Mouse (Mus musculus) neural tube, embryonic 11.5 days (tissue): ENCODE measurements around the gene Ankrd42. TPM values are rescaled to one million over a fixed set of nuclear protein-coding genes. Genes with fewer than 3 reads are reported as not detected.

Source experiments
- ATAC-seq: fragments of 200-750 bp; cut with Nextera tagmentation; 2 replicates; pipeline ENCODE4 v1.8.0; 2017; ENCODE audit warnings: moderate number of reproducible peaks, mild to moderate bottlenecking, moderate TSS enrichment, moderate library complexity; ENCODE audit not compliant: insufficient read depth, low FRiP score, low TSS enrichment
- DNase-seq: peaks from one replicate; pipeline ENCODE4 v3.0.0-alpha.2; 2015; ENCODE audit warnings: low spot score
- H3K27ac ChIP-seq: fragments of 300-500 bp; sonication (generic); 2 replicates; pipeline ENCODE4 v1.5.1; 2014; ENCODE audit warnings: low read depth, mild to moderate bottlenecking, low read length
- H3K27me3 ChIP-seq: fragments of 300-500 bp; sonication (generic); 2 replicates; pipeline ENCODE4 v1.6.1; 2014; ENCODE audit warnings: mild to moderate bottlenecking, low read length, mixed read lengths; ENCODE audit not compliant: control insufficient read depth, insufficient read depth
- H3K36me3 ChIP-seq: fragments of 300-500 bp; sonication (generic); 2 replicates; pipeline ENCODE4 v1.6.1; 2014; ENCODE audit warnings: mild to moderate bottlenecking, low read length, moderate library complexity, mixed read lengths; ENCODE audit not compliant: control insufficient read depth, insufficient read depth
- H3K4me1 ChIP-seq: fragments of 300-500 bp; sonication (generic); 2 replicates; pipeline ENCODE4 v1.6.1; 2014; ENCODE audit warnings: low read length, mixed read lengths; ENCODE audit not compliant: control insufficient read depth, insufficient read depth
- H3K4me2 ChIP-seq: fragments of 300-500 bp; sonication (generic); 2 replicates; pipeline ENCODE4 v1.6.1; 2014; ENCODE audit warnings: low read depth, mild to moderate bottlenecking, moderate library complexity
- H3K4me3 ChIP-seq: fragments of 300-500 bp; sonication (generic); 2 replicates; pipeline ENCODE4 v1.5.1; 2014; ENCODE audit warnings: low read depth, low read length
- H3K9ac ChIP-seq: fragments of 300-500 bp; sonication (generic); 2 replicates; pipeline ENCODE4 v1.6.1; 2014; ENCODE audit warnings: mild to moderate bottlenecking, low read length
- H3K9me3 ChIP-seq: fragments of 300-500 bp; sonication (generic); 2 replicates; pipeline ENCODE4 v1.6.1; 2016; ENCODE audit warnings: low read length; ENCODE audit not compliant: control insufficient read depth
- WGBS: fragments of 180-500 bp; shearing (Covaris S2); extraction: QIAGEN DNeasy Blood & Tissue Kit; methylation state at CpG from one replicate; pipeline ENCODE4 v1.1.7; 2014; 5-methylcytosine and 5-hydroxymethylcytosine counted together
- polyA plus RNA-seq: library from polyadenylated mRNA; unstranded; fragments of >200 nt; fragmentation: Nextera tagmentation; extraction: Ambion mirVana; gene quantifications from 2 replicates; pipeline ENCODE4 v1.2.1, GENCODE M21; 2014

The Ankrd42 gene
- polyA plus RNA-seq: 8.3 and 10.0 TPM in 2 replicates

DNA sequence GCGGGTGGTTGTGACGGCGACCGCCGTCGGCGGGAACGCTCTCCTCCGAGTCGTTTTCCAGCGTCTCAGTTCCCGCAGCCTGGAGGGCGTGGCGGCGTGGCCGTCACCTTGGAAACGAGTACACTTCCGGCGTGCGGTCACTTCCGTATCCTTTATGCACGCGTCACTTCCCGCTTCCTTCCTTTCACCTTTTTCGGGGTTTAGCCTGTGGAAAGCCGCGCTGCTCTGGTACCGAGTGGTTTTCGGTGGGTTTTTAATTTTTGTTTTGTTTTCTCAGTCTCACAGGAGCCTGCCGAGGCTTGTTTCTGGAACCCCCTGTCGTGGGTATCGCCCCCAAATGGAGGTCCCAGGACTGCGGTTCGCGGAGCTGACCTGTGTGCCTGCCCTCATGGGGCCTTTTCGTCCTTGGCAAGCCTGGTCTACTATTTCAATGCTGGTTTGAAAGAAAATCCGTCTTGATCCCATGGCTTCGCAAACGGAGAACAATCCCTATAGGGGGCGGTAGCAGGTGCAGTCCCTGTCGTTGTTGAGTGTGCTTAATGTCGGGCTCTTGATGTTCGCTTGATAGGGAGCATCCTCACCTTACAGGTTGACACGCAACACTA lies at the start of gene Ankrd42:
Gene Ankrd42, minus strand, starts transcription at position 122 of the 605 bp plus-strand sequence.
- peak; percentile 97 for ATAC-seq
- H3K4me2 ChIP-seq: peak within 1 kb of the TSS; percentile 97
- H3K27ac ChIP-seq: no peak within 1 kb of the TSS
- peak within 1 kb of the TSS; percentile 71 for H3K4me3 ChIP-seq
- H3K4me1 ChIP-seq: peaks cover 7% of the 10 kb centered on the region
- no peaks in the 10 kb centered on the region for H3K36me3 ChIP-seq
- H3K27me3 ChIP-seq: no peaks in the 10 kb centered on the region
- whole genome bisulfite sequencing: under 1% methylated on average over 44 of the region's 44 CpGs
- no peaks in the 10 kb centered on the region for H3K9me3 ChIP-seq
- peak within 1 kb of the TSS; percentile 71 for H3K9ac ChIP-seq
- peak; percentile 93 for DNase-seq

DNA sequence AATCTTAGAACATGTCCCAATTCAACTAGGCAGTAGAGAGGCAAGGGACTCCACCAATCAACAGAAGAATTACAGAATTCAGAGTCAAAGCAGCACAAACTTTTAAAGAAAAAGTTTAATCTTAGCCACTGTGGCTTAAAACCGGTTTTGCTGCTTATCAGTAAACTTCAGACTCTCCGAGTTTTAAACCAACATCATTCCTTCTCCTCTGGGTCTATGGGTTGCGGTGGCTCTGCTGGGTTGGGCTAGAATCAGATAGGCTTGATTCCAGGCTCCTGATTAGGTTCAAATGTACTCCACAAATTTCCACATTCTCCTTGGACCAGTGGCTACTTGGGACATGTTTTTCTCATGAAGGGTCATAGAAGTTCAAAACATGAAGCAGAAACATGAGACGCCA lies 40.4 kb upstream of the Ankrd42 start:
- WGBS: 75% methylated on average over 4 of the region's 4 CpGs
- Histone ChIP-seq H3K4me3 (no peak overlapping the region), H3K4me1 (no peaks in the 10 kb centered on the region), H3K36me3 (no peaks in the 10 kb centered on the region), H3K27me3 (no peaks in the 10 kb centered on the region), H3K27ac (no peak overlapping the region), H3K9ac (no peak overlapping the region), H3K9me3 (no peaks in the 10 kb centered on the region), H3K4me2 (no peak overlapping the region)
- DNase-seq (no peak), ATAC-seq (no peak)

DNA sequence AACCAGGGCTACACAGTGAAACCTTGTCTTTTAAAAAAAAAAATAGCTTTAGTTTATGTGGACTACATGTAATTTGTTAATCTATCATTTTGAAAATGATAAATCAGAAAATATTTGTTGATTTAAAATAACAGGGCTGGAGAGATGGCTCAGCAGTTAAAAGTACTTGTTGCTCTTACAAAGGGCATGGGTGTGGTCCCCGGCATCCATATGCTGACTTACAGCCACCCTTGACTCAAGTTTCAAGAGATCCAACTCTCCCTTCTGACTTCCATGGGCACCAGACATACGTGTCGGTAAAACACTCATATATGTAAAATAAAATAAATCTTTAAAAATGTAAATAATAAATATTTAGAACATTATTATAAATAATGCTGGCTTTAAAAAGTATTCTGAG lies 38.2 kb upstream of the Ankrd42 start:
- DNase-seq (no peak), ATAC-seq (no peak)
- 89% methylated on average over 3 of the region's 3 CpGs for WGBS
- H3K4me2 ChIP-seq: no peak overlapping the region
- no peak overlapping the region for H3K9ac ChIP-seq
- H3K27me3 ChIP-seq: no peaks in the 10 kb centered on the region
- H3K36me3 ChIP-seq: no peaks in the 10 kb centered on the region
- no peaks in the 10 kb centered on the region for H3K4me1 ChIP-seq
- no peak overlapping the region for H3K4me3 ChIP-seq
- no peaks in the 10 kb centered on the region for H3K9me3 ChIP-seq
- no peak overlapping the region for H3K27ac ChIP-seq

DNA sequence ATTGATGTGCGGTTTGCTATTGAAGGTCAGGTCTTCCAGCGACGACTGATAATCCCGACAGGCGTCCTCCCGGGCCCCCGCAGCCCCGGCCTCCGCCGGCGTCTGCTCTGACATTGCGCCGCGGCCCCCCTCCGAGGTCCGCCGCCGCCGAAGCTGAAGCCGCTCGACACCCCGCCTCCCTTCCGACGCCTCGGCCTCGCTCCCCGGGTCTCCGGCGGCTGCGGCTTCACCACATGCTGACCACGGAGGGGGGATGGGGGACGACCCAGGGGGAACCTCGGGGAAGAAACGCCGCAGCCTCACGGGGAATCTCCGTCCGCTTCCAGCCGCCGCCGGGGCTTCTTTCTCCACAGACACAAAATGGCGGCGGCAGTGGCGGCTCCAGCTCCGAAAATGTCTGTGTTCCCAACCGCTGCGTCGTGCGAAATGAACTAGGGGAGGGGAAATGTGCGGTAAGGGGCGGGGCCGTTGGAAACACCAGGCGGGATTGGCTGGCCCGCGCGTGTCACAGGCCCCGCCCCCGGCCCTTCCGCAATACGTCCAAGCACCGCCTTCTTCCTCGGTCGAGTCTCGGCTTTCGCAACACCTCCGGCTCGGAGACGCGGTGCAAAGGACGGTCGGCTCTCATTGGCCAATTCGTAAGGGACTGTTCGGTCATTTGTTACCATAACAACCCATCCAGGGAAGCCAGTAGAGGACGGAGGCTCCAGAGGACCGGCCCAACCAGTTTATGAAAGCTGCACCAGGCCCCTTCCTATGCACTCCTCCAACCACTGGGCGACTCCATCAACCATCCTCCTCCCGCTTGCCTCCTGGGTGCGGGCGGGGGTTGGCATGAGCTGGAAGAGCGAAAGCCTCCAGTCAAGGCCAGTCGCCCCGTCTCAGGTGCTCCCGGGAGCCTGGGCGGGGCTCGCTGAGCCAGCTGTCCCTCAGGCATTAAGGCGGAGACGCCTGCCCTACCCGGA lies 32.8 kb upstream of the Ankrd42 start, which contains the start of gene Pcf11:
Gene Pcf11, minus strand, starts transcription at position 428 of the 965 bp plus-strand sequence.
- ATAC-seq (peak; percentile 99), DNase-seq (peak; percentile 98)
- Histone ChIP-seq H3K9me3 (no peaks in the 10 kb centered on the region), H3K9ac (peak within 1 kb of the TSS; percentile 98), H3K4me2 (peak within 1 kb of the TSS; percentile 81), H3K27me3 (no peaks in the 10 kb centered on the region), H3K4me1 (peaks cover 7% of the 10 kb centered on the region), H3K27ac (peak within 1 kb of the TSS; percentile 94), H3K4me3 (peak within 1 kb of the TSS; percentile 98), H3K36me3 (peaks cover 3% of the 10 kb centered on the region; the same call in 1 of the 2 replicates)
- under 1% methylated on average over 82 of the region's 88 CpGs for WGBS

DNA sequence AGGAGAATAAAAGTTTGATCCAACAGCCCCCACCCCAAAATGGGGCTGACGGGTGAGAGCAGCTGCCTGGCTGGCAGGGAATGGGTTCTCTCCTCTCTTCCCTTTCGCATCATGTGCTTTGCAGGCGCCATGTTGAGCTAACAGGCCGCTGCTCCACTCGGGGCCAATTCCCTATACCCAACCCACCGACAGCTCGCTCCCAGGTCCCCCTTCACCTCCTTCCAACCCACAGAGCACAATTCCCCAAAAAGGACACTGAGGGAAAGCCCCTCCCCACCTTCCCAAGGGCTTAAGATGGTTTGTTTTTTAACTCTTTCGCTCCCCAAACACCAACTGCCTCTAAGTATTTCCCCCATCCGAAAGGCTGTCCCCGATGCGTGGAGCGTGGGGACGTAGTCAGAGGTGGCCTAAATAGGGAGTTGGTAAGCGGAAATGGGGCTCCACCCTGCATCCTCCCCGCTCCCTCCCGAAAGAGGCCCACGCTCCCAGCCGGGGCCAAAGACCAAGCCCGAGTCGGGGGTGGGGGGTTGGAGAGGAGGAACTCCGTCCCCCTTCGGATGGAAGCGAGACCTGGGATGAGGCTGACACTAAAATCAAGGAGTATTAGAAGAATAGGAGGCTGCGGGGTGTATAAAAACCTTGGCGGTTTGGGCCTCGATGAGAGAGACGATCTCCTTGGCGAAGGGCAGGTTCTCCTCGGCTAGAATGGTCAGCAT lies 32.0 kb upstream of the Ankrd42 start:
- Histone ChIP-seq H3K36me3 (peaks cover 3% of the 10 kb centered on the region; the same call in 1 of the 2 replicates), H3K9me3 (no peaks in the 10 kb centered on the region), H3K27me3 (no peaks in the 10 kb centered on the region), H3K4me1 (peaks cover 7% of the 10 kb centered on the region), H3K27ac (peak overlapping the region; percentile 94), H3K9ac (peak overlapping the region; percentile 98), H3K4me3 (peak overlapping the region; percentile 98), H3K4me2 (peak overlapping the region; percentile 81)
- ATAC-seq (peak; percentile 8; the same call in 1 of the 2 replicates), DNase-seq (peak; percentile 62)
- under 1% methylated on average over 29 of the region's 29 CpGs for WGBS

DNA sequence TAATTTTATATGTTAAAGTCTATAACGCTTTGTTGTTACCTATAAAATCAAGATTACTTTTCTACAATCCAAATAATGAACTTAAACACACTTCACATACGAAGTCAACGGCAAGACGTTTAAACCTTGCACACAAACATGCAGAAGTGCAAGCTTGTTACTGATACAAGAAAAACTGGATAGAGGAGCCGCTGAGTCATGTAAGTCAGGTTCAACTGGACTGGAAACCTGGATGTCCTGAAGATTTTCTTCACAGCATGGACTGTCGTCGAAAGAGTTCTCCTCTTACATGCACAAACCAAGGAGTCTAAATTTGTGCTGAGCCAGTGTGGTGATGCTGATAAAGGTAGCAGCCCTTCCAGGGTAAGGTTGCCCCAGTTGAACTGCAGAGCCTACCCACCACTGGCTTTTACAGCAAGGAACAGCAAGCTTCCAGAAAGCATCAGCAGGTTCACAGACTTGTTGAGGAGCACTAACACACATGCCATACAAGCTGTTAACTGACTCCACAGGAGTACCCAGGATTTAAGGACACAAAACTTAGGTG lies 29.4 kb upstream of the Ankrd42 start:
- ATAC-seq (no peak), DNase-seq (no peak)
- peak overlapping the region; percentile 12; the same call in 1 of the 2 replicates for H3K4me3 ChIP-seq

DNA sequence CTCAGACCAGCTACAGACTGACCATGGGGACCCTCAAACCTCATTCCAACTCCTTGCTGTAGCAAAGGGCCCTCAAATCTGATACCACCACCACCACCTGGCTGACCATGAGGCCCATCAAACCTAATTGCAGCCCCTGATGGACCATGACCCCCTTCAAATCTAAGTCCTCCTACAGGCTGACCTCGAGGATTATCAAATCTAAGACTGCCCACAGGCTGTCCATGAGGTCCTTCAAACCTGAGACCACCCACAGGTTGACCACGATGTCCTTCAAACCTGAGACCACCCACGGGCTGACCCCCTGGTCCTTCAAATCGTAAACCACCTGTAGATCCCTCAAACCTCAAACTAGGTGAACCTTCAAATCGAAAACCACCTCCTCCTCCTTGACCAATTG lies 21.1 kb upstream of the Ankrd42 start:
- ATAC-seq (no peak), DNase-seq (no peak)
- 96% methylated on average over 5 of the region's 5 CpGs for WGBS
- H3K9me3 ChIP-seq: no peaks in the 10 kb centered on the region
- no peaks in the 10 kb centered on the region for H3K27me3 ChIP-seq
- H3K36me3 ChIP-seq: peaks cover 19% of the 10 kb centered on the region
- no peaks in the 10 kb centered on the region for H3K4me1 ChIP-seq
- no peak overlapping the region for H3K27ac ChIP-seq
- no peak overlapping the region for H3K9ac ChIP-seq
- no peak overlapping the region for H3K4me2 ChIP-seq
- no peak overlapping the region for H3K4me3 ChIP-seq

More for the DNA sequence above, 29.4 kb upstream of the Ankrd42 start:
- Histone ChIP-seq H3K9me3 (no peaks in the 10 kb centered on the region), H3K4me1 (peaks cover 7% of the 10 kb centered on the region), H3K27ac (no peak overlapping the region), H3K36me3 (peaks cover 5% of the 10 kb centered on the region; the same call in 1 of the 2 replicates), H3K27me3 (no peaks in the 10 kb centered on the region), H3K9ac (no peak overlapping the region), H3K4me2 (0 out of 2 replicates have a peak overlapping the region, but pooled peaks have one; percentile 5)
- WGBS: 91% methylated on average over 7 of the region's 7 CpGs

DNA sequence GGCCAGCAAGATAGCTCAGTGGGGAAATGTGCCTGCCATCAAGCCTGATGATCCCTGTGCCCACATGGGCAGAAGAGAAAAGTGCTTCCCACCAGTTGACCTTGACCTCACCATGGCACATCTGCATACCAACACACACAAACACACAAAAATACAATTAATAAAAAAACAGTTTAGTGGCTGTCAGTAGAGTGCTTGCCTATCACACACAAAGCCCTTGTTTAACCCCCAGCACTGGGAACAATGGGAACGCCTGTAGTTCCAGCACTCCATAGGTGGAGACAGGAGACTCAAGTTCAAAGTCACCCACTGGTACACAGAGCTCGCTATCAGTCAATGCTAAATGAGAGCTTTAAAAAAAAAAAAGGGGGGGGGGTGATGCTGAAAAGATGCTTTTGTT lies 19.4 kb upstream of the Ankrd42 start:
- no peak overlapping the region for H3K4me2 ChIP-seq
- no peaks in the 10 kb centered on the region for H3K27me3 ChIP-seq
- H3K4me3 ChIP-seq: no peak overlapping the region
- no peaks in the 10 kb centered on the region for H3K4me1 ChIP-seq
- no peak overlapping the region for H3K27ac ChIP-seq
- ATAC-seq (no peak; the same call in 1 of the 2 replicates), DNase-seq (no peak)
- no peak overlapping the region for H3K9ac ChIP-seq
- 89% methylated on average over 2 of the region's 2 CpGs for WGBS
- H3K9me3 ChIP-seq: no peaks in the 10 kb centered on the region
- H3K36me3 ChIP-seq: peaks cover 16% of the 10 kb centered on the region
